Comparison of ENCODE assay signal across 12 mouse cellular contexts in the genomic region with DNA sequence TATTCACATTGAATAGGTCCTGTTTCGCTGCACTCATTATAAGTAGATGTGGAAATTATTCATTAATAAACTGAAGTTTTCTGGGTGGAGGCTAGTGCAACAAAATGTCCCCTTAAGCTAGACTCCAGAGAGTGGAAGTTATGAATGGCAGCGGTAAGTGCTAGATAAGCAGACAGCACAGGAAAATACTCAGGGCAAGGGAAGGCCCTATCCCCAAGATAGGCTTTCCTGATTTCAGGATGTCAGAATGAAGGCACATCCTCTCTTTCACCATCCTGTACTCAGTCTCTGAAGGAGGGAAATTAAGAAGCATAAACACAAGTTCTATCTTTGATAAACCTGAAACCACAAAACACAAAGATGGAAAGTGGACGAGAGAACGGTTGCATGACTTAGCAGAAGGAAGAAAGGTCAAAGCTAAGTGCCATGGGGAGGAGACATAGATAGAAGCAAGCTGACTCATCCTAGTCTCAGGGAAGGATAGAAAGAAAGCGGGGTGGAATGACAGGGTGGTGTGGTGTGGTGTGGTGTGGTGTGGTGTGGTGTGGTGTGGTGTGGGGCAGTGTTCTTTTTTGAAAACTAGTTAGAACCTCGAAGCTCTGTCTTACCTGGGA. TPM values are rescaled to one million over a fixed set of nuclear protein-coding genes. Genes with fewer than 3 reads are reported as not detected.
DNase-seq lines count a peak whose midpoint lies in the region; ATAC-seq and TF ChIP-seq lines count a peak whose summit lies in the region.
"Had no signal": no experiment of that assay in that cellular context is flagged by ENCODE, and none has a peak within 500 bp of the region (broad histone marks: within the 10 kb centered on the region; RNA-seq: fewer than 3 reads in every experiment).

No protein-coding gene starts in this region.

- no peak overlapping the region for H3K9ac ChIP-seq in heart, embryonic 13.5 days
- H3K9ac ChIP-seq in MEL (ENCODE audit: control insufficient read depth, low read depth, low read length, poor library complexity, severe bottlenecking), result no peak overlapping the region; the same call in 1 of the 2 replicates

- no peak overlapping the region for H3K4me2 ChIP-seq in heart, embryonic 13.5 days

- H3K9me3 ChIP-seq in heart, embryonic 13.5 days, result no peaks in the 10 kb centered on the region
- no peaks in the 10 kb centered on the region for H3K9me3 ChIP-seq in MEL (replicated peaks; ENCODE audit: insufficient read depth, low read length)

- TF ChIP-seq POLR2A in MEL (IDR thresholded peaks at IDR 0.05; ENCODE audit: control insufficient read depth in 1 of 2, insufficient read depth in 1 of 2, low read depth in 1 of 2, low read length in 2 of 2, poor library complexity in 1 of 2), result no peak

- ATAC-seq in heart, embryonic 13.5 days (ENCODE audit: extremely low read depth, insufficient number of reproducible peaks, low FRiP score, low TSS enrichment), result peak; percentile 82
- peak; percentile 97 for ATAC-seq in erythroid progenitor cell, adult 5-6 weeks (replicated peaks; ENCODE audit: low FRiP score, poor library complexity, severe bottlenecking)
- ATAC-seq in megakaryocyte-erythroid progenitor cell, adult 5-6 weeks (replicated peaks; ENCODE audit: low FRiP score, low TSS enrichment, poor library complexity, severe bottlenecking), result peak; percentile 91

- H3K36me3 ChIP-seq in heart, embryonic 13.5 days, result peaks cover 19% of the 10 kb centered on the region
- peaks cover 0 to 21% of the 10 kb centered on the region in 2 experiments; a peak in 2 of 4 replicates for H3K36me3 ChIP-seq in MEL (ENCODE audit: control insufficient read depth in 1 of 2, insufficient read depth in 2 of 2, low read length in 2 of 2)

- intact Hi-C loops in heart, postnatal 14 days (cut with DNase I), result no loop called here

- DNase-seq in heart, postnatal 14 days, result no peak
- peak; percentile 87 for DNase-seq in MEL (ENCODE audit: low read depth, low spot score)
- no peak for DNase-seq in thymus, postnatal 25 days
- no peak for DNase-seq in embryo, embryonic 11 days
- DNase-seq: cerebellum, adult 11 months; heart, postnatal 10 days; kidney, postnatal 4 days; lung, adult 2 months; thymus, adult 18-20 months had no signal

- peak; percentile 86 to 96 for TF ChIP-seq EP300 in MEL (IDR thresholded peaks at IDR 0.05; ENCODE audit: low read depth in 1 of 2, low read length in 2 of 2)

- H3K27ac ChIP-seq in heart, embryonic 13.5 days (replicated peaks), result peak overlapping the region; percentile 53
- peak overlapping the region; percentile 69 for H3K27ac ChIP-seq in MEL (ENCODE audit: control insufficient read depth, low read depth, low read length)

- no peak overlapping the region for H3K4me3 ChIP-seq in heart, embryonic 13.5 days
- no peak overlapping the region for H3K4me3 ChIP-seq in MEL (ENCODE audit: control insufficient read depth in 1 of 2, insufficient read depth in 1 of 2, low read depth in 2 of 2, low read length in 2 of 2)

- H3K27me3 ChIP-seq in heart, embryonic 13.5 days (replicated peaks), result no peaks in the 10 kb centered on the region
- no peaks in the 10 kb centered on the region for H3K27me3 ChIP-seq in MEL (ENCODE audit: control insufficient read depth in 1 of 2, insufficient read depth in 2 of 2, low read length in 2 of 2)

- peaks cover 12% of the 10 kb centered on the region for H3K4me1 ChIP-seq in heart, embryonic 13.5 days
- H3K4me1 ChIP-seq in MEL (ENCODE audit: control insufficient read depth in 1 of 2, insufficient read depth in 2 of 2, low read length in 2 of 2), result peaks cover 16 to 20% of the 10 kb centered on the region in 2 experiments

- no peaks in the 10 kb centered on the region for H3K79me2 ChIP-seq in MEL (ENCODE audit: control insufficient read depth, insufficient read depth, low read length, poor library complexity)

- no peak for TF ChIP-seq CTCF in MEL (IDR thresholded peaks at IDR 0.05 in 2 of 3, conservative IDR thresholded peaks at IDR 0.05 in 1 of 3; ENCODE audit: control insufficient read depth in 1 of 3, insufficient read depth in 1 of 3, low read depth in 2 of 3, low read length in 3 of 3, poor library complexity in 1 of 3, severe bottlenecking in 1 of 3)

- no peak for TF ChIP-seq RAD21 in MEL (IDR thresholded peaks at IDR 0.05; ENCODE audit: low read depth, low read length)

- 46% methylated on average over 6 of the region's 6 CpGs for WGBS in heart, embryonic 13.5 days

TF ChIP-seq in MEL, 35 proteins besides CTCF, POLR2A, EP300 and RAD21 (continues in another document):
- TF ChIP-seq MAFK (IDR thresholded peaks at IDR 0.05; ENCODE audit: borderline replicate concordance, low read depth, low read length), result 0 out of 2 replicates have a peak, but pooled peaks have one; percentile 73
- TF ChIP-seq E2F4 (IDR thresholded peaks at IDR 0.05; ENCODE audit: borderline replicate concordance, low read depth, low read length), result 0 out of 2 replicates have a peak, but pooled peaks have one; percentile 9
- no peak for TF ChIP-seq MAZ (IDR thresholded peaks at IDR 0.05; ENCODE audit: low read depth, low read length)
- TF ChIP-seq NELFE (IDR thresholded peaks at IDR 0.05; ENCODE audit: low read depth, low read length), result peak; percentile 42; the same call in 1 of the 2 replicates
- TF ChIP-seq MXI1 (IDR thresholded peaks at IDR 0.05; ENCODE audit: low read depth, low read length), result no peak
- TF ChIP-seq ZNF384 (IDR thresholded peaks at IDR 0.05; ENCODE audit: low read depth, low read length), result no peak
- no peak for TF ChIP-seq POLR2AphosphoS5 (IDR thresholded peaks at IDR 0.05; ENCODE audit: borderline replicate concordance, low read depth, low read length)
- 0 out of 2 replicates have a peak, but pooled peaks have one; percentile 37 for TF ChIP-seq TBP (IDR thresholded peaks at IDR 0.05; ENCODE audit: low read depth, low read length)
- no peak; the same call in 1 of the 2 replicates for TF ChIP-seq CHD2 (IDR thresholded peaks at IDR 0.05; ENCODE audit: low read length)
- no peak for TF ChIP-seq ELF1 (IDR thresholded peaks at IDR 0.05; ENCODE audit: low read depth, low read length)
- TF ChIP-seq TAL1 (IDR thresholded peaks at IDR 0.05; ENCODE audit: low read length), result no peak
- TF ChIP-seq UBTF (IDR thresholded peaks at IDR 0.05; ENCODE audit: borderline replicate concordance, insufficient read depth, low read depth, low read length), result no peak
- no peak for TF ChIP-seq USF2 (IDR thresholded peaks at IDR 0.05; ENCODE audit: borderline replicate concordance in 1 of 2, insufficient read depth in 1 of 2, low read depth in 1 of 2, low read length in 2 of 2)
- no peak; the same call in 1 of the 2 replicates for TF ChIP-seq ZC3H11A (IDR thresholded peaks at IDR 0.05; ENCODE audit: low read depth, low read length)
- TF ChIP-seq USF1 (IDR thresholded peaks at IDR 0.05; ENCODE audit: low read depth, low read length), result no peak
- 0 out of 2 replicates have a peak, but pooled peaks have one; percentile 9 for TF ChIP-seq SMC3 (IDR thresholded peaks at IDR 0.05; ENCODE audit: low read depth, low read length)
- TF ChIP-seq POLR2AphosphoS2 (IDR thresholded peaks at IDR 0.05; ENCODE audit: low read length), result no peak
- peak; percentile 75 for TF ChIP-seq MYB (IDR thresholded peaks at IDR 0.05; ENCODE audit: low read depth, low read length)
- TF ChIP-seq BHLHE40 (IDR thresholded peaks at IDR 0.05; ENCODE audit: borderline replicate concordance, low read depth, low read length), result no peak
- peak; percentile 60 for TF ChIP-seq GATA1 (IDR thresholded peaks at IDR 0.05; ENCODE audit: low read depth, low read length)
- TF ChIP-seq MEF2A (IDR thresholded peaks at IDR 0.05; ENCODE audit: extremely low read depth, insufficient replicate concordance, low read depth, low read length, poor library complexity, severe bottlenecking), result peak; percentile 52; the same call in 1 of the 2 replicates
- peak; percentile 45; the same call in 1 of the 2 replicates for TF ChIP-seq MYC (IDR thresholded peaks at IDR 0.05; ENCODE audit: low read depth, low read length)
- no peak for TF ChIP-seq ZMIZ1 (IDR thresholded peaks at IDR 0.05; ENCODE audit: low read depth, low read length)
- TF ChIP-seq MAX (IDR thresholded peaks at IDR 0.05; ENCODE audit: low read length), result 0 out of 2 replicates have a peak, but pooled peaks have one; percentile 41
- TF ChIP-seq SIN3A (IDR thresholded peaks at IDR 0.05; ENCODE audit: low read length), result peak; percentile 73
- no peak; the same call in 1 of the 2 replicates for TF ChIP-seq JUND (IDR thresholded peaks at IDR 0.05; ENCODE audit: low read depth, low read length)
- TF ChIP-seq HCFC1 (IDR thresholded peaks at IDR 0.05; ENCODE audit: low read depth, low read length), result 0 out of 2 replicates have a peak, but pooled peaks have one; percentile 40
- peak; percentile 86; the same call in 1 of the 2 replicates for TF ChIP-seq ETS1 (IDR thresholded peaks at IDR 0.05; ENCODE audit: low read depth, low read length)

RNA-seq across cellular contexts. Expression of a gene that starts 42.0 kb away (rescaled TPM):
- 58.5 and 62.9 TPM in 2 replicates for polyA plus RNA-seq in heart, embryonic 13.5 days (2015; fragmentation: Nextera tagmentation; extraction: Ambion mirVana)
- 10 to 100 TPM; 74.7 to 90.3 TPM for total RNA-seq in heart, postnatal 14 days (2021)
- 66.2 and 77.1 TPM in 2 replicates for total RNA-seq in MEL (2012; rRNA removed)
- polyA plus RNA-seq in MEL (2012; ENCODE audit: insufficient read depth in 1 of 2, insufficient read length in 2 of 2, low read depth in 1 of 2, low replicate concordance in 2 of 2, missing spikeins in 1 of 2), result 100 to 1,000 TPM in 1 of 2 experiments, 10 to 100 TPM in 1; 65.3 to 131 TPM
- total RNA-seq in erythroid progenitor cell, adult 5-6 weeks (2015; ENCODE audit: low replicate concordance), result 60.5 and 85.1 TPM in 2 replicates
- total RNA-seq in erythroid progenitor cell, adult 5-6 weeks (2017; ENCODE audit: low replicate concordance), result 143 and 182 TPM in 2 replicates
- 82.2 and 102 TPM in 2 replicates for total RNA-seq in megakaryocyte-erythroid progenitor cell, adult 5-6 weeks (2014; fragmentation: Nextera tagmentation)
- 156 and 313 TPM in 2 replicates for total RNA-seq in megakaryocyte-erythroid progenitor cell, adult 5-6 weeks (2017)

RNA-seq across cellular contexts. Expression of a gene that starts 42.0 kb away (rescaled TPM):
- polyA plus RNA-seq in heart, embryonic 13.5 days (2015; fragmentation: Nextera tagmentation; extraction: Ambion mirVana), result 33.7 and 34.6 TPM in 2 replicates
- total RNA-seq in heart, postnatal 14 days (2021), result 10 to 100 TPM; 12.0 to 14.0 TPM
- total RNA-seq in MEL (2012; rRNA removed), result 0.08 and 0.20 TPM in 2 replicates
- polyA plus RNA-seq in MEL (2012; ENCODE audit: insufficient read depth in 1 of 2, insufficient read length in 2 of 2, low read depth in 1 of 2, low replicate concordance in 2 of 2, missing spikeins in 1 of 2), result under 1 TPM in 1 of 2 experiments, not detected in 1; 0.29 TPM
- total RNA-seq in erythroid progenitor cell, adult 5-6 weeks (2015; ENCODE audit: low replicate concordance), result 1.1 and 5.0 TPM in 2 replicates
- 4.0 and 17.5 TPM in 2 replicates for total RNA-seq in erythroid progenitor cell, adult 5-6 weeks (2017; ENCODE audit: low replicate concordance)
- total RNA-seq in megakaryocyte-erythroid progenitor cell, adult 5-6 weeks (2014; fragmentation: Nextera tagmentation), result 3.3 and 12.4 TPM in 2 replicates
- total RNA-seq in megakaryocyte-erythroid progenitor cell, adult 5-6 weeks (2017), result 9.4 and 10.3 TPM in 2 replicates
